Mouse (Mus musculus) testis, adult 2 months (tissue): ENCODE data around the gene Kcns1.

ENCODE experiments used
- CTCF ChIP-seq: fragments of 200-500 bp; IDR thresholded peaks from 2 replicates; pipeline ENCODE4 v1.5.1; 2012; ENCODE audit warnings: low read depth, mild to moderate bottlenecking, inconsistent platforms, low read length, moderate library complexity; ENCODE audit not compliant: control insufficient read depth, insufficient read depth, insufficient replicate concordance
- POLR2A ChIP-seq: fragments of 200-500 bp; IDR thresholded peaks from 2 replicates; pipeline ENCODE4 v1.6.1; 2012; ENCODE audit warnings: low read depth, mild to moderate bottlenecking, inconsistent platforms, low read length, moderate library complexity; ENCODE audit not compliant: control insufficient read depth

DNA sequence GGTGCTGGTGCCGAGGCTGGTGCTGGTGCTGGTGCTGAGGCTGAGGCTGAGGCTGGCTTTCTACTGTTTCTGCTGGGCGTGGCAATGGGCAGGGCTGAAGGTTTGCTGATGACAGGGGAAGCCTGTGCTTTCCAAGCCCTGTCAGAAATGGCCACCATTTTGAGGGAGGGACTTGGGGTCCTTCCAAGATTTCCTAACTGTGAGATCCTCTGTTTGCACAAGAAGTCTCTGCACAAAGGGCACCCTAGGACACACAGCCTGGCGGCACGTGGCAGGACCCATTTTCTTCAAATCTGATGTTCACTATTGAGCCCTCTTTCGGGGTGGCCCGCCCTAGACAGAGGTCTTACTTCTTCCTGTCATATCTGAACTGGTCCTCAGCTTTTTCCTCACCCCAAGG lies 19.7 kb upstream of the Kcns1 start, which contains the start of gene Wfdc12:
- no peak for TF ChIP-seq CTCF
- no peak for TF ChIP-seq POLR2A
